Mouse (Mus musculus): ENCODE measurements around the gene Hgfac.

Hgfac gene

GRCm38 (mm10) chr5:35042431-35043109, 1.3 kb downstream of the Hgfac start:
- no peak for DNase-seq

- DNase-seq: peak; percentile 74
Observed at GRCm38 (mm10) chr5:35043110-35043451, 1.8 kb downstream of the Hgfac start.

GRCm38 (mm10) chr5:35050541-35050940, 9.2 kb downstream of the Hgfac start:
- no peak for DNase-seq

GRCm38 (mm10) chr5:35054628-35055027, 13.3 kb downstream of the Hgfac start:
- DNase-seq: no peak

GRCm38 (mm10) chr5:35055076-35055475, 13.8 kb downstream of the Hgfac start:
- no peak for DNase-seq

- peak; percentile 60 for DNase-seq
Observed at GRCm38 (mm10) chr5:35056604-35057432, 15.5 kb downstream of the Hgfac start, which contains the start of gene Dok7. Gene Dok7, plus strand, starts transcription at chr5:35056766.

GRCm38 (mm10) chr5:35057582-35057981, 16.3 kb downstream of the Hgfac start:
- DNase-seq: no peak

GRCm38 (mm10) chr5:35058216-35058615, 16.9 kb downstream of the Hgfac start:
- DNase-seq: no peak

GRCm38 (mm10) chr5:35060098-35060497, 18.8 kb downstream of the Hgfac start:
- DNase-seq: no peak

GRCm38 (mm10) chr5:35069841-35070240, 28.5 kb downstream of the Hgfac start:
- no peak for DNase-seq

GRCm38 (mm10) chr5:35070314-35070713, 29.0 kb downstream of the Hgfac start:
- DNase-seq: no peak

- DNase-seq: no peak
Observed at GRCm38 (mm10) chr5:35070953-35071352, 29.6 kb downstream of the Hgfac start.

- no peak for DNase-seq
Observed at GRCm38 (mm10) chr5:35071855-35072254, 30.5 kb downstream of the Hgfac start.

- no peak for DNase-seq
Observed at GRCm38 (mm10) chr5:35073235-35073634, 31.9 kb downstream of the Hgfac start.

GRCm38 (mm10) chr5:35073992-35074391, 32.7 kb downstream of the Hgfac start:
- DNase-seq: no peak

- no peak for DNase-seq
Observed at GRCm38 (mm10) chr5:35076369-35076768, 35.1 kb downstream of the Hgfac start.

- DNase-seq: no peak
Observed at GRCm38 (mm10) chr5:35079101-35079500, 37.8 kb downstream of the Hgfac start.

- no peak for DNase-seq
Observed at GRCm38 (mm10) chr5:35084913-35085312, 43.6 kb downstream of the Hgfac start.

- DNase-seq: peak; percentile 60
Observed at GRCm38 (mm10) chr5:35088785-35089613, 47.7 kb downstream of the Hgfac start.

- DNase-seq: no peak
Observed at GRCm38 (mm10) chr5:35089614-35089963, 48.3 kb downstream of the Hgfac start.

- no peak for DNase-seq
Observed at GRCm38 (mm10) chr5:35091636-35092035, 50.3 kb downstream of the Hgfac start.
